Mouse (Mus musculus) brain, embryonic 14.5 days (tissue): ENCODE measurements at regions not wholly inside any gene's neighbourhood (a gene's known extent, or its start where the extent isn't known, plus 50 kb on each side); places are given as distances from the start of the nearest gene placed in this dataset.

ENCODE experiments used
- CTCF ChIP-seq: fragments of 200-500 bp; IDR thresholded peaks from 2 replicates; pipeline ENCODE4 v1.5.1; 2012; ENCODE audit warnings: inconsistent platforms, mild to moderate bottlenecking, moderate library complexity, borderline replicate concordance; ENCODE audit not compliant: insufficient read depth, insufficient read length; ENCODE audit errors: extremely low read depth
- POLR2A ChIP-seq: fragments of 200-500 bp; IDR thresholded peaks from 2 replicates; pipeline ENCODE4 v1.6.1; 2012; ENCODE audit warnings: mild to moderate bottlenecking, inconsistent platforms, borderline replicate concordance; ENCODE audit not compliant: poor library complexity, insufficient read depth, insufficient read length, severe bottlenecking; ENCODE audit errors: extremely low read depth

GRCm38 (mm10) chr6:94919194-94919743, 197.8 kb upstream of the Kbtbd8 start:
- no peak for TF ChIP-seq CTCF
- no peak for TF ChIP-seq POLR2A
